ENCODE assay signal across 8 mouse cellular contexts in genomic region chr4:121016928-121017657, GRCm38 (mm10). TPM values are rescaled to one million over a fixed set of nuclear protein-coding genes. Genes with fewer than 3 reads are reported as not detected.
DNase-seq lines count a peak whose midpoint lies in the region; ATAC-seq and TF ChIP-seq lines count a peak whose summit lies in the region.

Gene Smap2 (minus strand): TSS chr4:121017247.

- H3K4me2 ChIP-seq in lung, embryonic 16.5 days (ENCODE audit: low read depth, low read length), result peak within 1 kb of the TSS; percentile 93

- H3K4me1 ChIP-seq in MEL (ENCODE audit: control insufficient read depth in 1 of 2, insufficient read depth in 2 of 2, low read length in 2 of 2), result peaks cover 9 to 39% of the 10 kb centered on the region in 2 experiments
- no peaks in the 10 kb centered on the region; the same call in 1 of the 2 replicates for H3K4me1 ChIP-seq in cerebellum, adult 2 months (ENCODE audit: control insufficient read depth, insufficient read depth, low read length)
- peaks cover 9% of the 10 kb centered on the region for H3K4me1 ChIP-seq in lung, embryonic 16.5 days (replicated peaks; ENCODE audit: control insufficient read depth, insufficient read depth, low read length)

- peak within 1 kb of the TSS; percentile 80 to 94 for H3K4me3 ChIP-seq in MEL (ENCODE audit: control insufficient read depth in 1 of 2, insufficient read depth in 1 of 2, low read depth in 2 of 2, low read length in 2 of 2)
- peak within 1 kb of the TSS; percentile 81 for H3K4me3 ChIP-seq in cerebellum, adult 2 months (replicated peaks; ENCODE audit: insufficient read depth, low read depth, low read length)
- peak within 1 kb of the TSS; percentile 97 for H3K4me3 ChIP-seq in lung, embryonic 16.5 days (ENCODE audit: low read length)

- peak; percentile 97 for DNase-seq in MEL (ENCODE audit: low read depth, low spot score)
- DNase-seq in cerebellum, adult 2 months, result peak; percentile 98
- peak; percentile 97 for DNase-seq in forelimb bud, embryonic 11.5 days (ENCODE audit: low read depth, low spot score)
- DNase-seq in layer of hippocampus, adult 9-10 months (ENCODE audit: low spot score), result peak; percentile 92
- peak; percentile 95 for DNase-seq in ovary, postnatal 10 days (ENCODE audit: low spot score)
- peak; percentile 95 to 98 for DNase-seq in thymus, postnatal 10 days (ENCODE audit: low spot score in 2 of 2)

- under 1% methylated on average over 47 of the region's 48 CpGs for WGBS in cerebellum, adult 2 months
- under 1% methylated on average over 40 of the region's 48 CpGs for WGBS in lung, embryonic 16.5 days

- peak within 1 kb of the TSS; percentile 91 for H3K9ac ChIP-seq in MEL (ENCODE audit: control insufficient read depth, low read depth, low read length, poor library complexity, severe bottlenecking)
- peak within 1 kb of the TSS; percentile 95 for H3K9ac ChIP-seq in lung, embryonic 16.5 days (ENCODE audit: low read length)

- peaks cover 34% of the 10 kb centered on the region for H3K79me2 ChIP-seq in MEL (ENCODE audit: control insufficient read depth, insufficient read depth, low read length, poor library complexity)

- no peaks in the 10 kb centered on the region for H3K9me3 ChIP-seq in MEL (replicated peaks; ENCODE audit: insufficient read depth, low read length)
- H3K9me3 ChIP-seq in lung, embryonic 16.5 days (ENCODE audit: control insufficient read depth, low read length), result no peaks in the 10 kb centered on the region

- H3K36me3 ChIP-seq in MEL (ENCODE audit: control insufficient read depth in 1 of 2, insufficient read depth in 2 of 2, low read length in 2 of 2), result peaks cover 0 to 41% of the 10 kb centered on the region in 2 experiments; a peak in 2 of 4 replicates
- H3K36me3 ChIP-seq in lung, embryonic 16.5 days (ENCODE audit: control insufficient read depth, insufficient read depth, low read length), result no peaks in the 10 kb centered on the region

- no peak for TF ChIP-seq RAD21 in MEL (IDR thresholded peaks at IDR 0.05; ENCODE audit: low read depth, low read length)

- H3K27me3 ChIP-seq in MEL (ENCODE audit: control insufficient read depth in 1 of 2, insufficient read depth in 2 of 2, low read length in 2 of 2), result no peaks in the 10 kb centered on the region
- no peaks in the 10 kb centered on the region for H3K27me3 ChIP-seq in cerebellum, adult 2 months (ENCODE audit: control insufficient read depth, insufficient read depth, low read length)
- no peaks in the 10 kb centered on the region for H3K27me3 ChIP-seq in lung, embryonic 16.5 days (ENCODE audit: control insufficient read depth, insufficient read depth, low read depth, low read length)

- ATAC-seq in hematopoietic stem cell, adult 5-6 weeks (replicated peaks in 1 of 2; ENCODE audit: insufficient read depth in 1 of 2, low FRiP score in 2 of 2, low TSS enrichment in 1 of 2, low read depth in 1 of 2, poor library complexity in 2 of 2, severe bottlenecking in 2 of 2), result peak; percentile 72 to 89
- peak; percentile 98 for ATAC-seq in lung, embryonic 16.5 days (ENCODE audit: low read depth)

- peak; percentile 49 to 83; a peak in 3 of 4 replicates for TF ChIP-seq POLR2A in MEL (IDR thresholded peaks at IDR 0.05; ENCODE audit: control insufficient read depth in 1 of 2, insufficient read depth in 1 of 2, low read depth in 1 of 2, low read length in 2 of 2, poor library complexity in 1 of 2)
- TF ChIP-seq POLR2A in cerebellum, adult 2 months (IDR thresholded peaks at IDR 0.05; ENCODE audit: borderline replicate concordance, insufficient read depth, low read length), result peak; percentile 87

- TF ChIP-seq CTCF in MEL (IDR thresholded peaks at IDR 0.05 in 2 of 3, conservative IDR thresholded peaks at IDR 0.05 in 1 of 3; ENCODE audit: control insufficient read depth in 1 of 3, insufficient read depth in 1 of 3, low read depth in 2 of 3, low read length in 3 of 3, poor library complexity in 1 of 3, severe bottlenecking in 1 of 3), result peak; percentile 52 to 77 (median 57)
- TF ChIP-seq CTCF in cerebellum, adult 2 months (IDR thresholded peaks at IDR 0.05; ENCODE audit: borderline replicate concordance, insufficient read depth, low read depth, low read length), result peak; percentile 40; the same call in 1 of the 2 replicates

- no peak for TF ChIP-seq EP300 in MEL (IDR thresholded peaks at IDR 0.05; ENCODE audit: low read depth in 1 of 2, low read length in 2 of 2)

- peak within 1 kb of the TSS; percentile 83 for H3K27ac ChIP-seq in MEL (ENCODE audit: control insufficient read depth, low read depth, low read length)
- H3K27ac ChIP-seq in cerebellum, adult 2 months (ENCODE audit: insufficient read depth, low read length), result peak within 1 kb of the TSS; percentile 60
- H3K27ac ChIP-seq in lung, embryonic 16.5 days (ENCODE audit: low read length), result peak within 1 kb of the TSS; percentile 74

TF ChIP-seq in MEL, 35 proteins besides CTCF, POLR2A, EP300 and RAD21:
- TF ChIP-seq JUND (IDR thresholded peaks at IDR 0.05; ENCODE audit: low read depth, low read length) (no peak), USF2 (IDR thresholded peaks at IDR 0.05; ENCODE audit: borderline replicate concordance in 1 of 2, insufficient read depth in 1 of 2, low read depth in 1 of 2, low read length in 2 of 2) (no peak), MAX (IDR thresholded peaks at IDR 0.05; ENCODE audit: low read length) (peak; percentile 67), ZMIZ1 (IDR thresholded peaks at IDR 0.05; ENCODE audit: low read depth, low read length) (peak; percentile 70; the same call in 1 of the 2 replicates), ZKSCAN1 (IDR thresholded peaks at IDR 0.05; ENCODE audit: low read depth, low read length) (no peak), ZNF384 (IDR thresholded peaks at IDR 0.05; ENCODE audit: low read depth, low read length) (no peak), BHLHE40 (IDR thresholded peaks at IDR 0.05; ENCODE audit: borderline replicate concordance, low read depth, low read length) (no peak), POLR2AphosphoS5 (IDR thresholded peaks at IDR 0.05; ENCODE audit: borderline replicate concordance, low read depth, low read length) (no peak), TAL1 (IDR thresholded peaks at IDR 0.05; ENCODE audit: low read length) (no peak), RCOR1 (IDR thresholded peaks at IDR 0.05; ENCODE audit: low read depth, low read length) (no peak), HCFC1 (IDR thresholded peaks at IDR 0.05; ENCODE audit: low read depth, low read length) (peak; percentile 69), MYC (IDR thresholded peaks at IDR 0.05; ENCODE audit: low read depth, low read length) (no peak), CHD1 (IDR thresholded peaks at IDR 0.05; ENCODE audit: low read depth, low read length) (no peak), POLR2AphosphoS2 (IDR thresholded peaks at IDR 0.05; ENCODE audit: low read length) (peak; percentile 65; the same call in 1 of the 2 replicates), MXI1 (IDR thresholded peaks at IDR 0.05; ENCODE audit: low read depth, low read length) (no peak; the same call in 1 of the 2 replicates), ELF1 (IDR thresholded peaks at IDR 0.05; ENCODE audit: low read depth, low read length) (peak; percentile 86), MAZ (IDR thresholded peaks at IDR 0.05; ENCODE audit: low read depth, low read length) (no peak; the same call in 1 of the 2 replicates), NRF1 (IDR thresholded peaks at IDR 0.05; ENCODE audit: insufficient read depth, low read depth, low read length, poor library complexity, severe bottlenecking) (peak; percentile 99), GABPA (IDR thresholded peaks at IDR 0.05; ENCODE audit: low read depth, low read length) (no peak), USF1 (IDR thresholded peaks at IDR 0.05; ENCODE audit: low read depth, low read length) (no peak), TCF12 (IDR thresholded peaks at IDR 0.05; ENCODE audit: low read depth, low read length) (peak; percentile 21; the same call in 1 of the 2 replicates), SIN3A (IDR thresholded peaks at IDR 0.05; ENCODE audit: low read length) (no peak; the same call in none of the 2 replicates), NELFE (IDR thresholded peaks at IDR 0.05; ENCODE audit: low read depth, low read length) (peak; percentile 79), CHD2 (IDR thresholded peaks at IDR 0.05; ENCODE audit: low read length) (no peak)

RNA-seq across cellular contexts. Expression of gene Smap2, which starts in this region (rescaled TPM):
- total RNA-seq in MEL (2012; rRNA removed), result 33.8 and 36.5 TPM in 2 replicates
- 100 to 1,000 TPM in 1 of 2 experiments, 10 to 100 TPM in 1; 83.5 to 118 TPM for polyA plus RNA-seq in MEL (2012; ENCODE audit: insufficient read depth in 1 of 2, insufficient read length in 2 of 2, low read depth in 1 of 2, low replicate concordance in 2 of 2, missing spikeins in 1 of 2)
- polyA plus RNA-seq in cerebellum, adult 2 months (2012; rRNA removed), result 82.0 and 90.6 TPM in 2 replicates
- 50.3 and 52.8 TPM in 2 replicates for total RNA-seq in hematopoietic stem cell, adult 5-6 weeks (2017)
- 12.3 and 12.6 TPM in 2 replicates for polyA plus RNA-seq in lung, embryonic 16.5 days (2015; fragmentation: Nextera tagmentation; extraction: Ambion mirVana)

Comparison
In these comparisons a context has a peak if more than half of its experiments do, and no peak if none do; other contexts are left out.
1. Peak in every context shown above with its lines: DNase-seq, ATAC-seq, H3K4me3 ChIP-seq and H3K27ac ChIP-seq.